Mouse (Mus musculus) liver, adult 2 months (tissue): ENCODE data around the gene Prrxl1. TPM values are rescaled to one million over a fixed set of nuclear protein-coding genes. Genes with fewer than 3 reads are reported as not detected.

Experiments used
- DNase-seq: peaks from one replicate; pipeline ENCODE4 v3.0.0-alpha.2; 2011; ENCODE audit warnings: low read depth, low spot score; ENCODE audit errors: extremely low read depth
- H3K27ac ChIP-seq: fragments of 200-500 bp; replicated peaks from 2 replicates; pipeline ENCODE4 v1.5.1; 2012; ENCODE audit warnings: low read depth, mild to moderate bottlenecking, control low read depth, inconsistent platforms, low read length; ENCODE audit not compliant: insufficient read depth
- H3K27me3 ChIP-seq: fragments of 200-500 bp; 2 replicates; pipeline ENCODE4 v1.6.1; 2012; ENCODE audit warnings: mild to moderate bottlenecking, moderate library complexity, low read length, inconsistent platforms; ENCODE audit not compliant: control insufficient read depth, insufficient read depth
- H3K36me3 ChIP-seq: fragments of 200-500 bp; 2 replicates; pipeline ENCODE4 v1.6.1; 2012; ENCODE audit warnings: low read length, inconsistent platforms; ENCODE audit not compliant: control insufficient read depth, insufficient read depth
- H3K4me1 ChIP-seq: fragments of 200-500 bp; 2 replicates; pipeline ENCODE4 v1.6.1; 2011; ENCODE audit warnings: low read length; ENCODE audit not compliant: control insufficient read depth, insufficient read depth
- H3K4me3 ChIP-seq: fragments of 200-500 bp; 2 replicates; pipeline ENCODE4 v1.5.1; 2011; ENCODE audit warnings: low read depth, mild to moderate bottlenecking, control low read depth, low read length, moderate library complexity; ENCODE audit not compliant: insufficient read depth
- H3K79me2 ChIP-seq: fragments of 200-500 bp; 2 replicates; pipeline ENCODE4 v1.6.1; 2012; ENCODE audit warnings: inconsistent platforms, mild to moderate bottlenecking, low read length, moderate library complexity; ENCODE audit not compliant: control insufficient read depth, insufficient read depth
- H3K9ac ChIP-seq: fragments of 200-500 bp; 2 replicates; pipeline ENCODE4 v1.6.1; 2012; ENCODE audit warnings: low read depth, mild to moderate bottlenecking, control low read depth, inconsistent platforms, low read length
- CTCF ChIP-seq: fragments of 200-500 bp; IDR thresholded peaks from 2 replicates; pipeline ENCODE4 v1.5.1; 2011; ENCODE audit warnings: low read depth, low read length, control low read depth
- POLR2A ChIP-seq: fragments of 200-500 bp; IDR thresholded peaks from 2 replicates; pipeline ENCODE4 v1.6.1; 2011; ENCODE audit warnings: low read length, control low read depth; ENCODE audit not compliant: insufficient read depth; ENCODE audit errors: extremely low read depth
- WGBS: fragments of 180-500 bp; shearing (Covaris S2); methylation state at CpG from one replicate; pipeline ENCODE4 v1.1.7; 2018; 5-methylcytosine and 5-hydroxymethylcytosine counted together
- polyA plus RNA-seq: library from polyadenylated mRNA; depleted of rRNA; stranded (reverse); fragments of >200 nt; gene quantifications from 2 replicates; pipeline ENCODE4 v1.2.3, GENCODE M21; 2012
- total RNA-seq: library from RNA; depleted of rRNA; stranded (reverse); fragments of >200 nt; gene quantifications from 2 replicates; pipeline ENCODE4 v1.2.3, GENCODE M21; 2014

Prrxl1 gene
- total and polyA plus RNA-seq, 2 experiments, result not detected

- no peak overlapping the region for H3K4me3 ChIP-seq
- H3K27ac ChIP-seq, result no peak overlapping the region
- no peaks in the 10 kb centered on the region for H3K79me2 ChIP-seq
- H3K9ac ChIP-seq, result no peak overlapping the region
- H3K27me3 ChIP-seq, result no peaks in the 10 kb centered on the region
- WGBS, result 98% methylated on average over 6 of the region's 6 CpGs
- peaks cover 38% of the 10 kb centered on the region for H3K36me3 ChIP-seq
- TF ChIP-seq POLR2A (no peak), CTCF (no peak)
- no peak for DNase-seq
- no peaks in the 10 kb centered on the region for H3K4me1 ChIP-seq
Observed at GRCm38 (mm10) chr14:32563661-32564060, 35.5 kb upstream of the Prrxl1 start.

- Histone ChIP-seq H3K4me3 (no peak overlapping the region), H3K4me1 (no peaks in the 10 kb centered on the region), H3K9ac (no peak overlapping the region), H3K27me3 (no peaks in the 10 kb centered on the region), H3K79me2 (no peaks in the 10 kb centered on the region), H3K36me3 (peaks cover 55% of the 10 kb centered on the region), H3K27ac (no peak overlapping the region)
- DNase-seq, result no peak
- TF ChIP-seq POLR2A, result no peak
- 77% methylated on average over 8 of the region's 8 CpGs for WGBS
Observed at GRCm38 (mm10) chr14:32572519-32572918, 26.7 kb upstream of the Prrxl1 start.

GRCm38 (mm10) chr14:32578420-32578819 lies 20.8 kb upstream of the Prrxl1 start:
- no peak overlapping the region for H3K4me3 ChIP-seq
- H3K27ac ChIP-seq, result no peak overlapping the region
- peaks cover 29% of the 10 kb centered on the region for H3K36me3 ChIP-seq
- WGBS, result 98% methylated on average over 2 of the region's 2 CpGs
- H3K79me2 ChIP-seq, result no peaks in the 10 kb centered on the region
- H3K9ac ChIP-seq, result no peak overlapping the region
- no peak for TF ChIP-seq CTCF
- no peaks in the 10 kb centered on the region for H3K4me1 ChIP-seq
- no peak for DNase-seq
- H3K27me3 ChIP-seq, result no peaks in the 10 kb centered on the region

GRCm38 (mm10) chr14:32583696-32584095 lies 15.5 kb upstream of the Prrxl1 start:
- Histone ChIP-seq H3K9ac (no peak overlapping the region), H3K79me2 (no peaks in the 10 kb centered on the region), H3K27ac (no peak overlapping the region), H3K4me3 (no peak overlapping the region), H3K36me3 (no peaks in the 10 kb centered on the region), H3K4me1 (no peaks in the 10 kb centered on the region), H3K27me3 (no peaks in the 10 kb centered on the region)
- TF ChIP-seq POLR2A (no peak), CTCF (no peak)
- WGBS, result 77% methylated on average over 9 of the region's 9 CpGs
- no peak for DNase-seq

- 13% methylated on average over 10 of the region's 10 CpGs for WGBS
- H3K79me2 ChIP-seq, result no peaks in the 10 kb centered on the region
- H3K4me1 ChIP-seq, result no peaks in the 10 kb centered on the region; the same call in 1 of the 2 replicates
- H3K9ac ChIP-seq, result no peak overlapping the region
- no peak overlapping the region for H3K4me3 ChIP-seq
- TF ChIP-seq POLR2A (no peak), CTCF (peak; percentile 70)
- no peaks in the 10 kb centered on the region for H3K27me3 ChIP-seq
- no peak overlapping the region for H3K27ac ChIP-seq
- DNase-seq, result peak; percentile 23
- H3K36me3 ChIP-seq, result no peaks in the 10 kb centered on the region
Observed at GRCm38 (mm10) chr14:32587013-32587784, 12.0 kb upstream of the Prrxl1 start.

GRCm38 (mm10) chr14:32590377-32590776 lies 8.8 kb upstream of the Prrxl1 start:
- Histone ChIP-seq H3K4me1 (no peaks in the 10 kb centered on the region; the same call in 1 of the 2 replicates), H3K4me3 (no peak overlapping the region), H3K36me3 (no peaks in the 10 kb centered on the region), H3K27me3 (no peaks in the 10 kb centered on the region), H3K27ac (no peak overlapping the region), H3K79me2 (no peaks in the 10 kb centered on the region), H3K9ac (no peak overlapping the region)
- 31% methylated on average over 3 of the region's 3 CpGs for WGBS
- TF ChIP-seq CTCF (no peak), POLR2A (no peak)
- DNase-seq, result peak; percentile 41
